Mouse (Mus musculus) liver, embryonic 15.5 days (tissue): Measurements from ENCODE around the gene Pcyox1. TPM values are rescaled to one million over a fixed set of nuclear protein-coding genes. Genes with fewer than 3 reads are reported as not detected.

Experiments
- polyA plus RNA-seq: library from polyadenylated mRNA; unstranded; fragments of >200 nt; fragmentation: Nextera tagmentation; extraction: Ambion mirVana; gene quantifications from 2 replicates; pipeline ENCODE4 v1.2.1, GENCODE M21; 2015

Gene Pcyox1
- polyA plus RNA-seq, 1 experiment from 2014 or later = 58.6 TPM

Other genes with a start within 250 kb of the Pcyox1 start
- 2.0 and 2.5 TPM in 2 replicates for gene Tgfa, start 201.9 kb downstream of the Pcyox1 start, polyA plus RNA-seq
- 62.9 and 65.2 TPM in 2 replicates for gene Fam136a, start 31.5 kb downstream of the Pcyox1 start, polyA plus RNA-seq
- gene Snrpg, start 25.9 kb downstream of the Pcyox1 start, polyA plus RNA-seq = 251 and 306 TPM in 2 replicates
- gene Tia1, start 7.1 kb upstream of the Pcyox1 start, polyA plus RNA-seq = 19.1 and 20.8 TPM in 2 replicates
- gene Gm44790, start 29.5 kb upstream of the Pcyox1 start, polyA plus RNA-seq = not detected in 2 replicates
- gene C87436, start 41.2 kb upstream of the Pcyox1 start, polyA plus RNA-seq = 10.3 and 11.1 TPM in 2 replicates
- gene Pcbp1, start 129.2 kb upstream of the Pcyox1 start, polyA plus RNA-seq = 253 and 255 TPM in 2 replicates
- 2.0 and 2.9 TPM in 2 replicates for gene Asprv1, start 231.0 kb upstream of the Pcyox1 start, polyA plus RNA-seq